43 mouse cellular contexts compared by ENCODE assay signal in the genomic region with DNA sequence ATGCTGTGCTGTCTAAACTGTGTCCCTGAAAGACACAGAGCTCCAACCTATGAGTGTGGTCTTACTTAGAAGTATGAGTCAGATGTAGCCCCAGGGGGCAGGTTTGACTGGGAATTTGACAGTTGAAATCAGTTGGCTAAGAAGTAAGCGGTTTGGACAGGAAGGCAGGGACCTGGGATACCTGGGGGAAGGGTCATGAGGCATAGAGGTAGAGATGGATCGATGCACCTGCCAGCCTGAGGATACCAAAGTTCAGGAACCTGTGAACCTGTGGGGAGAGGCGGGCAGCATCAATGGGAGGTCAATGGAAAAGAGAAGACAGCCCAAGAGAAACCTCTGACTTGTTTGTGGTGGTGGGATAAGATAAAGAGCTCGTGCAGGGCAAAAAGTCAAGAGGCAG. TPM values are rescaled to one million over a fixed set of nuclear protein-coding genes. Genes with fewer than 3 reads are reported as not detected.
"Had no signal": no experiment of that assay in that cellular context is flagged by ENCODE, and none has a peak within 500 bp of the region (broad histone marks: within the 10 kb centered on the region; RNA-seq: fewer than 3 reads in every experiment).

No protein-coding gene starts in this region.

- H3K4me1 ChIP-seq: limb, embryonic 12.5 days; limb, embryonic 13.5 days; limb, embryonic 15.5 days; lung, embryonic 15.5 days; megakaryocyte, embryonic 14.5 days; midbrain, embryonic 15.5 days had no signal

- H3K9me3 ChIP-seq: limb, embryonic 10.5 days; limb, embryonic 12.5 days; limb, embryonic 13.5 days; limb, embryonic 15.5 days; liver, embryonic 13.5 days; liver, embryonic 15.5 days; lung, embryonic 15.5 days; megakaryocyte, embryonic 14.5 days; midbrain, embryonic 12.5 days; midbrain, embryonic 13.5 days; midbrain, embryonic 15.5 days; neural tube, embryonic 12.5 days had no signal

- H3K4me3 ChIP-seq: left cerebral cortex, adult 2 months; limb, embryonic 10.5 days; limb, embryonic 12.5 days; limb, embryonic 13.5 days; limb, embryonic 15.5 days; liver, embryonic 13.5 days; liver, embryonic 15.5 days; lung, embryonic 15.5 days; megakaryocyte, embryonic 14.5 days; midbrain, embryonic 10.5 days; midbrain, embryonic 12.5 days; midbrain, embryonic 13.5 days; midbrain, embryonic 15.5 days; myocyte; neural tube, embryonic 12.5 days had no signal

- H3K9ac ChIP-seq: limb, embryonic 12.5 days; limb, embryonic 13.5 days; limb, embryonic 15.5 days; liver, embryonic 13.5 days; liver, embryonic 14.5 days; liver, embryonic 15.5 days; lung, embryonic 14.5 days; lung, embryonic 15.5 days; midbrain, embryonic 12.5 days; midbrain, embryonic 13.5 days; midbrain, embryonic 15.5 days; neural tube, embryonic 12.5 days had no signal

- H3K27ac ChIP-seq: left cerebral cortex, adult 2 months; limb, embryonic 10.5 days; limb, embryonic 12.5 days; limb, embryonic 13.5 days; limb, embryonic 15.5 days; liver, embryonic 13.5 days; liver, embryonic 14.5 days; liver, embryonic 15.5 days; lung, embryonic 15.5 days; macrophage; midbrain, embryonic 10.5 days; midbrain, embryonic 12.5 days; midbrain, embryonic 13.5 days; midbrain, embryonic 15.5 days; neural tube, embryonic 12.5 days had no signal

- H3K27me3 ChIP-seq: liver, embryonic 13.5 days; liver, embryonic 15.5 days had no signal

- H3K4me2 ChIP-seq: limb, embryonic 12.5 days; limb, embryonic 13.5 days; limb, embryonic 15.5 days; liver, embryonic 13.5 days; liver, embryonic 15.5 days; lung, embryonic 14.5 days; lung, embryonic 15.5 days; midbrain, embryonic 11.5 days; midbrain, embryonic 12.5 days; midbrain, embryonic 13.5 days; midbrain, embryonic 15.5 days; neural tube, embryonic 12.5 days had no signal

- ATAC-seq: lung, postnatal 0 days; midbrain, embryonic 13.5 days; midbrain, embryonic 15.5 days; midbrain, embryonic 16.5 days had no signal

- H3K36me3 ChIP-seq: limb, embryonic 10.5 days; limb, embryonic 12.5 days; limb, embryonic 13.5 days; limb, embryonic 15.5 days; liver, embryonic 13.5 days; liver, embryonic 15.5 days; lung, embryonic 15.5 days; midbrain, embryonic 10.5 days; midbrain, embryonic 12.5 days; midbrain, embryonic 13.5 days; midbrain, embryonic 15.5 days; neural tube, embryonic 12.5 days had no signal

- DNase-seq: left cerebral cortex, postnatal 4 days; liver; liver, embryonic 13.5 days; lung, adult 18-20 months; lung, adult 2 months; lung, embryonic 14.5 days; lung, postnatal 10 days; lung, postnatal 14 days; lung, postnatal 36 days; lung, postnatal 4 days; midbrain, embryonic 14.5 days had no signal

RNA-seq across cellular contexts. Expression of a gene that starts 32.7 kb away (rescaled TPM):
- total RNA-seq: left cerebral cortex, adult 18-20 months; left cerebral cortex, adult 2 months; left cerebral cortex, adult 8-10 months; left cerebral cortex, postnatal 10 days; left cerebral cortex, postnatal 14 days; left cerebral cortex, postnatal 25 days; left cerebral cortex, postnatal 36 days; left cerebral cortex, postnatal 4 days; megakaryocyte progenitor cell, adult 5-6 weeks; megakaryocyte, adult 5-6 weeks; megakaryocyte-erythroid progenitor cell, adult 5-6 weeks; midbrain, postnatal 0 days; monocyte, adult 5-6 weeks had no signal
- polyA plus RNA-seq: limb, embryonic 15.5 days; liver, embryonic 13.5 days; liver, embryonic 14.5 days; liver, embryonic 15.5 days; liver, embryonic 16.5 days; lung, adult 2 months; lung, embryonic 14.5 days; lung, embryonic 16.5 days; lung, postnatal 0 days; macrophage; midbrain, embryonic 11.5 days; midbrain, embryonic 13.5 days; midbrain, embryonic 14.5 days; midbrain, embryonic 15.5 days; midbrain, embryonic 16.5 days; midbrain, postnatal 0 days; myocyte had no signal
